Mouse (Mus musculus): ENCODE data around the gene Cpsf6. TPM values are rescaled to one million over a fixed set of nuclear protein-coding genes. Genes with fewer than 3 reads are reported as not detected.

The Cpsf6 gene
- total and polyA plus RNA-seq, 2 experiments from 2014 or later, result 82.0 to 127 TPM

DNA sequence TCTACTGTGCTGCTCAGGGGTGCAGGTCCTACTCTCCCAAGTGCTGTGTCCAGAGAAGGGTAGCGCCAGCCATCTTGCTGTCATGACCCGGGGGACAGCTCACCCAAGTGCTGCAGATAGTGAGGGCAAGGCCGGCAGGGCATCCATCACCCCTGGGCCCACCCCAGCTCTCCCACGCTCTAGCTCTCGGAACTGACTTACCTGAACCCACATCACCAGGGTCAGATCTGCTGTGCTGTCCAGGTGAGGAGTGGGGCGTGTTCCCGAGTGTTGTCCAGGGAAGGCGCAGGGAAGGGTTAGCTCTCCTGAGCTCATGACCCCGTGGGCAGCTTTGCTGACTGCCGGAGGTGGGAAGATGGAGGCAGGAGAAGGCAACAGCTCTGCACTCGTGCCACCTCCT is 63.4 kb downstream of the Cpsf6 start:
- H3K4me3 ChIP-seq (ENCODE audit: low read length), result no peak overlapping the region
- H3K27me3 ChIP-seq (ENCODE audit: insufficient read depth, low read length), result no peaks in the 10 kb centered on the region
- DNase-seq (ENCODE audit: low spot score), result no peak
- H3K27ac ChIP-seq, result no peak overlapping the region
- ATAC-seq, result no peak
- H3K36me3 ChIP-seq (ENCODE audit: insufficient read depth, low read length), result no peaks in the 10 kb centered on the region
- no peak for TF ChIP-seq CTCF (IDR thresholded peaks at IDR 0.05; ENCODE audit: low read depth)
- H3K9me3 ChIP-seq (ENCODE audit: low read length), result no peaks in the 10 kb centered on the region
- no peaks in the 10 kb centered on the region for H3K4me1 ChIP-seq (ENCODE audit: insufficient read depth, low read length)
- WGBS, result 90% methylated on average over 11 of the region's 11 CpGs
- no peak overlapping the region for H3K9ac ChIP-seq (replicated peaks; ENCODE audit: low read length)
- no peak overlapping the region for H3K4me2 ChIP-seq (ENCODE audit: low read depth, low read length)

DNA sequence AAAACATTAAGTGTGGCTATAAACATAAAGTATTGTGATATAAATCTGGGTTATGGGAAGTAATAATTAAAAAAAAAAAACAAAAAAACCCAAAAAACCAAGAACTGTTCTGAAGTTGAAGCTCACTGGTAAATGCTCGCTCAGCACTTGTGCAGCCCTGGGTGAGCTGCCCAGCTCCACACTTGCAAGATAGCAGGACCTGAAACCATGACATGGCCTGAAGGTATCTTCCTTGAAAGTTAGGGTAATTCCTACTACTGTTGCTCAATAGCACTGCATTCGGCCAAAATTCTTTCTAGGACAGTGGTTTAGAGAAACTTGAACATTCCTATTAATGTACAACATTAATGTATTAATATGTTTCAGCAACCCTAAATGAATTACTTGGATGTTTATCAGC is 66.7 kb downstream of the Cpsf6 start:
- H3K4me3 ChIP-seq (ENCODE audit: low read length), result no peak overlapping the region
- ATAC-seq (no peak), DNase-seq (ENCODE audit: low spot score) (no peak)
- no peak overlapping the region for H3K4me2 ChIP-seq (ENCODE audit: low read depth, low read length)
- TF ChIP-seq CTCF (IDR thresholded peaks at IDR 0.05; ENCODE audit: low read depth), result no peak
- H3K27ac ChIP-seq, result no peak overlapping the region
- no peaks in the 10 kb centered on the region for H3K4me1 ChIP-seq (ENCODE audit: insufficient read depth, low read length)
- H3K9ac ChIP-seq (replicated peaks; ENCODE audit: low read length), result no peak overlapping the region
- no peaks in the 10 kb centered on the region for H3K27me3 ChIP-seq (ENCODE audit: insufficient read depth, low read length)
- WGBS, result 94% methylated on average over 2 of the region's 2 CpGs
- H3K9me3 ChIP-seq (ENCODE audit: low read length), result no peaks in the 10 kb centered on the region
- no peaks in the 10 kb centered on the region for H3K36me3 ChIP-seq (ENCODE audit: insufficient read depth, low read length)

DNA sequence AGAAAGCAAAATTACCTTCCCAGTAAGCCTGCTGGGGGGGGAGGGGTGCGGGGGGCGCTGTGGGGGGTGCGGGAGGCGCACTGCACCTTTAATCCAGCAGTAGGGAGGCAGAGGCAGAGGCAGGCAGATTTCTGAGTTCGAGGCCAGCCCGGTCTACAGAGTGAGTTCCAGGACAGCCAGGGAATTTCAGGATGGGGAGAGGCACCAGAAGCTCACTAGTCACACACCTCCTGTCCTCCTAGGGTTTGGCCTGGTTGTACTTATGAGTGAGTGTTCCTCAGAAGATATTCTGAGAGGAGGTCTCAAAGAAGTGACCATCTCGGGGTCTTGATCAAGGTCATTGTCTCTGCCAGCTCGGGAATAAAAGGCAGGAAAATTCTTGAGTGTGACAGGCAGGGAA is 67.6 kb downstream of the Cpsf6 start:
- no peak overlapping the region for H3K4me3 ChIP-seq (ENCODE audit: low read length)
- WGBS, result 87% methylated on average over 8 of the region's 8 CpGs
- ATAC-seq (no peak), DNase-seq (ENCODE audit: low spot score) (no peak)
- H3K27me3 ChIP-seq (ENCODE audit: insufficient read depth, low read length), result no peaks in the 10 kb centered on the region
- H3K4me1 ChIP-seq (ENCODE audit: insufficient read depth, low read length), result no peaks in the 10 kb centered on the region
- H3K9ac ChIP-seq (replicated peaks; ENCODE audit: low read length), result no peak overlapping the region
- H3K4me2 ChIP-seq (ENCODE audit: low read depth, low read length), result no peak overlapping the region
- no peak for TF ChIP-seq CTCF (IDR thresholded peaks at IDR 0.05; ENCODE audit: low read depth)
- H3K27ac ChIP-seq, result no peak overlapping the region
- H3K36me3 ChIP-seq (ENCODE audit: insufficient read depth, low read length), result no peaks in the 10 kb centered on the region
- no peaks in the 10 kb centered on the region for H3K9me3 ChIP-seq (ENCODE audit: low read length)

DNA sequence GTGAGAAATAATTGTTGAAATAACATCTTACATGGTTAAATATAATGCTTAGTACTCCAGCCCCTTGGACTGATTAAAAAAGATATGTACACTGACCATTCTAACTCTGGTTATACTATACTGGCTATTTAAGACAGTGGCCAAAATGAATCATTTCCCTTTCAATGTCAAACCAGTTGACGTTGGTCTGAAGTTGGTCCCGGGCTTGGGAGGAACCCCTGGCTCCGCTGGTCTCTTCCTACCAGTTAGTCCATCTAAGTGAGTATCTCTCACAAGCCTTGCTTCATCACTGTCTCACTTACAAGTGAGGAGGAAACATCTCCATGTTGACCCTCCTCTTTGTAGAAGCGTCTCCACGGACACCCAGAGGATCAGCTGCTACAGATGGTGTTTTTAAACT is 75.4 kb downstream of the Cpsf6 start:
- H3K27me3 ChIP-seq (ENCODE audit: insufficient read depth, low read length), result no peaks in the 10 kb centered on the region
- no peaks in the 10 kb centered on the region for H3K36me3 ChIP-seq (ENCODE audit: insufficient read depth, low read length)
- no peaks in the 10 kb centered on the region for H3K9me3 ChIP-seq (ENCODE audit: low read length)
- 92% methylated on average over 5 of the region's 5 CpGs for WGBS
- ATAC-seq, result no peak
- no peak overlapping the region for H3K4me2 ChIP-seq (ENCODE audit: low read depth, low read length)
- no peak overlapping the region for H3K9ac ChIP-seq (replicated peaks; ENCODE audit: low read length)
- TF ChIP-seq CTCF (IDR thresholded peaks at IDR 0.05; ENCODE audit: low read depth), result no peak
- H3K4me1 ChIP-seq (ENCODE audit: insufficient read depth, low read length), result no peaks in the 10 kb centered on the region
- H3K4me3 ChIP-seq (ENCODE audit: low read length), result no peak overlapping the region
- no peak for DNase-seq (ENCODE audit: low spot score)
- H3K27ac ChIP-seq, result no peak overlapping the region

DNA sequence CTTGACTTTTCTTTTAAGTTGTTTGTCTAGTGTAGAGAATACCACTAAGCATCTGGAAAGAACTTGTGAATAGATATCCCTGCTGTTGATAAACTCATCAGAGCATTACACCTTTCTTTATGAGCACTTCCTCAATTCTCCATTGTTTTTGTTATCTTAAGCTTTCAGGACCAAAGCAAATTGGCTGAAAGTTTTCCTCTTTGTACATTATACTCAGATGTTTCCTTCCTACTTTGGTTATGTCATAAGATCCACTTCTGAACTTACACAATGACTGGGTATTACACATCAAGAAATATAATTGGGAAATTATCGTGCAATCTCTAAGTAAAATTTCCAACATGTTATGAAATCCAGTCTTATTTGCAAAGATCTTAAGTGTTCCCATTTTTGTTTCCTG is 78.1 kb downstream of the Cpsf6 start:
- no peak overlapping the region for H3K4me3 ChIP-seq (ENCODE audit: low read length)
- H3K36me3 ChIP-seq (ENCODE audit: insufficient read depth, low read length), result no peaks in the 10 kb centered on the region
- H3K4me2 ChIP-seq (ENCODE audit: low read depth, low read length), result no peak overlapping the region
- no peak overlapping the region for H3K9ac ChIP-seq (replicated peaks; ENCODE audit: low read length)
- no peak overlapping the region for H3K27ac ChIP-seq
- no peaks in the 10 kb centered on the region for H3K9me3 ChIP-seq (ENCODE audit: low read length)
- no peak for DNase-seq (ENCODE audit: low spot score)
- no peak for ATAC-seq
- H3K4me1 ChIP-seq (ENCODE audit: insufficient read depth, low read length), result no peaks in the 10 kb centered on the region
- no peak for TF ChIP-seq CTCF (IDR thresholded peaks at IDR 0.05; ENCODE audit: low read depth)
- H3K27me3 ChIP-seq (ENCODE audit: insufficient read depth, low read length), result no peaks in the 10 kb centered on the region
- WGBS, result 85% methylated on average over 1 of the region's 1 CpGs

DNA sequence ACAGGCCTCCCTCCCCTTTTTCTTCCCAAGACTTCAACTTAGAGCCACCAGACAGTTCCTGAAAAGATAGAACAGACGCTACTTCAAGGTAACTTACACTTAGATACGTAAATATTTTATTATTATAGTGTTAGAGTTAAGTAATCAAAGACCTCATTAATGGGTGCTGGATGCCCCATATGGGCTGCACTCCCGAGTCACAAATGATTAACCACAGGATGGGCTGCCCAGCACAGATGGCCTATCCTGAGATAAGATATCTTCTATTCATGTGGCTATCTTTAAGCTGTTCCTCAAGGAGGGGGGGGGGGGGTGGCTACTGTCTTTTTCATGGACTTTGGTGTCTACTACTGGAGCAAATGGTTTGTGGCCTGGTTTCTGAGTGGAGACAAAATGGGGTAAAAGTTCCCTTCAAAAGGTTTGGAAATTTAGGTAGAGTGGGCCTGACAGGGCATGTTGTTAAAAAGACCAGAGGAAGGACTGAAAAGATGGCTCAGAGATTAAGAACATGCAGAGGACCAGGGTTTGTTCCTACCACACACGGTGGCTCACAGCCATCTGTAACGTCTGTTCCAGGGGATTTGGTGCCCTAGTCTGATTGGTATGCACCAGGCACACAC is 79.8 kb downstream of the Cpsf6 start:
- no peak for ATAC-seq
- Histone ChIP-seq H3K27ac (no peak overlapping the region), H3K9me3 (ENCODE audit: low read length) (no peaks in the 10 kb centered on the region), H3K9ac (replicated peaks; ENCODE audit: low read length) (no peak overlapping the region), H3K36me3 (ENCODE audit: insufficient read depth, low read length) (no peaks in the 10 kb centered on the region), H3K4me3 (ENCODE audit: low read length) (no peak overlapping the region), H3K27me3 (ENCODE audit: insufficient read depth, low read length) (no peaks in the 10 kb centered on the region), H3K4me1 (ENCODE audit: insufficient read depth, low read length) (no peaks in the 10 kb centered on the region), H3K4me2 (ENCODE audit: low read depth, low read length) (no peak overlapping the region)
- TF ChIP-seq CTCF (IDR thresholded peaks at IDR 0.05; ENCODE audit: low read depth), result no peak
- 85% methylated on average over 5 of the region's 5 CpGs for WGBS
- DNase-seq (ENCODE audit: low spot score), result no peak

DNA sequence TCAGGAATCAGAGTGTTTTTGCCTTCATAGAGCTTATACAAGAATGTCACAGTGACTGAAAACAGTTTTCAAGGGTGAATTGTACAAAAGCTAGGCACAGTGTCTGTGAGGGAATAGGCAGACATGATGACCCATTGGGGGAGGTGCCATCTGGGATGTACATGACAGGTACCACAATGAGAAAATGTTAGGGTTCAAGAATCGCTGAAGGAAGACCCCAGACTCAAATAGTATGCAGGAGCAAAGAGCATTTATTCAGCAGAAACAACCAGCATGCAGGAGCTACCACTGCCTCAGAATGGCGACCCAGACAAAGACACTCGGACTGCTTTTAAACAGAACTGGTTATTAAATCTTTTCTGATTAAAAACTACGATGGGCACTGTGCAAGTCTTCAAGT is 80.7 kb downstream of the Cpsf6 start:
- Histone ChIP-seq H3K27me3 (ENCODE audit: insufficient read depth, low read length) (no peaks in the 10 kb centered on the region), H3K4me2 (ENCODE audit: low read depth, low read length) (no peak overlapping the region), H3K9me3 (ENCODE audit: low read length) (no peaks in the 10 kb centered on the region), H3K4me3 (ENCODE audit: low read length) (no peak overlapping the region), H3K4me1 (ENCODE audit: insufficient read depth, low read length) (no peaks in the 10 kb centered on the region), H3K36me3 (ENCODE audit: insufficient read depth, low read length) (no peaks in the 10 kb centered on the region), H3K27ac (no peak overlapping the region), H3K9ac (replicated peaks; ENCODE audit: low read length) (no peak overlapping the region)
- WGBS, result 89% methylated on average over 4 of the region's 4 CpGs
- ATAC-seq (no peak), DNase-seq (ENCODE audit: low spot score) (no peak)
- no peak for TF ChIP-seq CTCF (IDR thresholded peaks at IDR 0.05; ENCODE audit: low read depth)
